Mouse (Mus musculus): ENCODE measurements around the gene Trappc11.
"Not testable (repeated sequence)": the region's sequence is repeated elsewhere in the genome, so short reads cannot be mapped to it uniquely, and the experiment has no call there.

Trappc11 gene

DNA sequence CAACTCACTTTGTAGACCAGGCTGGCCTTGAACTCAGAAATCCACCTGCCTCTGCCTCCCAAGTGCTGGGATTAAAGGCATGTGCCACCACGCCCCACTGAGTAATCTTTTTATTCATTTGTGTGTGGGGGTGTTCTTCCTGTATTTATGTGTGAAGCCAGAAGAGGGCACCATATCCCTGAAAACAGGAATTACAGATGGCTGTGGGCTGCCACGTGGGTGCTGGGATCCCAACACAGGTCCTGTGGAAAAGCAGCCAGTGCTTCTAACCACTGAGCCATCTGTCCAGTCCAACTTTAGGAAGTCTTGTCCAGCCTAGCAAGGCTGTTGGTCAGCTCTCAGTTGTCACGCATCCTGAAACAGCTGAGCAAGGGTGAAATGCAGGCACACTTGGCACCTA, 46.0 kb downstream of the Trappc11 start:
- no peak for DNase-seq (ENCODE audit: extremely low read depth, low read depth, low spot score)

DNA sequence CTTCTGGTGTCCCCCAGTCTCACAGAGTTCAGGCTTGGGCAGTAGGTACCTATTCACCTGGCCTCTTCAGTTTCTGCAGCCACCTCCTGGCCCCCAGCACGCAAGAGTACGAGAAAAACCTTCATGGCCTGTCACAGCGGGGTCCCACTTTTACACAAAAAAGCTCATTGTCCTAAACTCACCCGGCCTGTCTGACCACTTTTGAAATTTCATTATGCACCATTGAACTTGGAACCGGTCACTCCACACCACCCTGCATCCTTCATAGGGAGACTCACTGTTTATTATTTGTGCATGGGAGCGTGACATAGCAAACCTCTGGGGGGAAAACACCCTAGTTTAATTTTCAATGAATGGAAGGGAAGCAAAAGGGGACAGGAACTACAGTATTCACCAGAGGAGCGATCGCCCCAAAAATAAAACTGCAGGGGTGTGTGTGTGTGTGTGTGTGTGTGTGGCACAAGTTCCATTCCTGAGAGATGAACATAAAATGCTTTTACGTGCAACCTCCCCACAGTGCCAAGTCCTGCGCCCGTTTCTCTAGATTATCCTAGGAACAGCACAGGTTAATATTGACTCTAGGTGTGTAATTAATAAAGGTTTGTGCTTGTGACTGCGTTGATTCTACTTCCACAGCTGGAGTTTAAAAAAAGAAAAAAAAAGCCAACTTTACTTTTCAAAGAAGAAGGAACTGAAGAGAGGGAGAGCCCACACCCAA, 50.8 kb downstream of the Trappc11 start:
- DNase-seq (ENCODE audit: extremely low read depth, low read depth, low spot score), result no peak

DNA sequence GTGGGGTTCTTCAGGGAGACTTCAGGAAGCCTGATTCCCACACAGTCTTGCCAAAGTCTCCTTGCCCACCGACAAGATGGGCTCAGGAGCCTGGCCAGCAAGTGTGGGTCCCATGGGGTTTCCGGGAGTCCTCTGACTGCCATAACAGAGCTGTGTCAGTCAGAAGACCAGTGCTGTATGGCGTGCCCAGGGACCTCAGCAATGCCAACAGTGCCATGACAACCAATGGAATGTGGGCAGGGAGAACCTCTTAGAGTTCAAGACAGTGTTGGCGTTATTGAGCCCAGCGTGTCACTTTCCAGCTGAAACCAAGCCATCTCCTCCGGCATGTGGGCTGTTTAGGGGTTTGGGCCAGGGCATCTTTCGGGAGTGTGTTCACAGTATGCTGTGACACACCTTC, 53.2 kb downstream of the Trappc11 start:
- no peak for DNase-seq (ENCODE audit: extremely low read depth, low read depth, low spot score)

DNA sequence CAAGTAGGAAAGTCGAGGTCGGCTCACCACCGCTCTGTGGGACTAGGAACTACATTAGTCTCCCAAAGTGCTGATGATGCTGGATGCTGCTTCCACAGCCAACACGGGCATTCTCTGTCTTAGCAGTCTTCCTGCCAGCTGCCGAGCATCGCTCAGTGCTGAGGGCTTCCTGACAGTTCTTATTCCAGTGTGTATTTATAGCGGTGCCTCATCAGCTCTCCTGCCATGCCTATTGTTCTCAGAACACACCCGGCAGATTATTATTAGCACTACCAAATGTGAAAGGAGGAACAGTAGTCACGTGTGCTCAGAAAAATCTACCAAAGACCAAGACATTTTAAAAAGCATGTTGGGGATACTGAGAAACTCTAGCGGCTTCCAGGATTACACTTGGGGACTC, 71.6 kb downstream of the Trappc11 start:
- no peak for DNase-seq (ENCODE audit: extremely low read depth, low read depth, low spot score)

DNA sequence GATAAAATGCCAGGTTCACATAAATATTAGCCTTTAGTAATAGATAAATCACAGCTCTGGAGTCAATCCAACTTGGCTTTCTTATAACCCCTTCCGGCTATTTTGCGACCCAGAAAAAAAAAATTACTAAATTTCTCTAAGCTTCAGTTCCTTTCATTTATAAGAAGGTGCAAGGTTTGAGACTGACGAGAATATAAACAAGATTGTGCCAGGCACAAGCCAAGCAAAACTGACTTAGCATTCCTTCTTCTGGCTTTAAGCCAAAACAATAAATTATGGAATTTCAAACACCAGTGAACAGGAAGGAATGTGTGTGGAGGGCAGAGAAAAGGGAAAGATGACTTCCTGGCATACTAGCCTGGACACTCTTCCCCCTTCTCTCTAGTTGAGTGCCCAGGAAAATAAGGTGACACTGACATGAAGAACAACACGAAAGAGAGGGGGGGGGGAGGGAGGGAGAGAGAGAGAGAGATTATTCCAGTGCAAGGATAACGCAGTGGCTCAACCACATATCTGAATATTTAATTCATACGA, 74.0 kb downstream of the Trappc11 start:
- peak; percentile 21 for DNase-seq (ENCODE audit: extremely low read depth, low read depth, low spot score)

DNA sequence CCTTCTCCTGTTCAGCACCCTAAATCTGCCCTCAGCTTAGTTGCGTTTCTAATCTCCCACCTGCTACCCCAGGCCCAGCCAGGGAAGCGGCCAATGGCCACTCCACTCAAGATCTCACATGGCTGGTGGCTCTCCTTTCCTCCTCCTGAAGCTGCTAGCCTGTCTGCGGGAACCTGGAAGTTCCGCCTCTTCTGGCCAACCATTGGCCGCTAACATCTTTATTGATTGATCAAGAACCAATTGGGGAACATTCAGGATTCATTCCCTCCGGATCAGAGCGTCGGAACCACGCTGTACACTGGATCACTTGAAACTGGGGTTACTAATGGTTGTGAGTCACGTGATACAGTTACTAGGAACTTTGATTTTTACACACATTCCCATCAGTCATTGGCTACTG, 74.7 kb downstream of the Trappc11 start:
- no peak for DNase-seq (ENCODE audit: extremely low read depth, low read depth, low spot score)

DNA sequence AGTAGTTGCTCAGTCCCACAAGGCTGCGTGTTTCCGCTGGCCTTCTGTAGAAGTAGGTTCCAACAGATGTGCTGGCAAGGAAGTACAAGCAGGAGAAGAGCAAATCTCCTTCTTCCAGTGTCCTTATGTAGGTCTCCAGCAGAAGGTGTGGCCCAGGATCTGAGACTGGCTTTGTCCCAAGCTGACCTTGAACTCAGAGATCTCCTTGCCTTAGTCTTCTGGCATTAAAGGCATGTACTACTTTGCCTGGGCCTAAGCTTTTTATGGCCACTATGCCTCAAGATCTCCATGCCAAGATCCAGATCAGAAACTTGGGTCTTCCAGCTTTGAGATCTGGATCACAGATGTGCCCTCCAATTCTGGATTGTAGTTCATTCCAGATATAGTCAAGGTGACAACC, 84.1 kb downstream of the Trappc11 start:
- not testable (repeated sequence) for DNase-seq (ENCODE audit: extremely low read depth, low read depth, low spot score)

DNA sequence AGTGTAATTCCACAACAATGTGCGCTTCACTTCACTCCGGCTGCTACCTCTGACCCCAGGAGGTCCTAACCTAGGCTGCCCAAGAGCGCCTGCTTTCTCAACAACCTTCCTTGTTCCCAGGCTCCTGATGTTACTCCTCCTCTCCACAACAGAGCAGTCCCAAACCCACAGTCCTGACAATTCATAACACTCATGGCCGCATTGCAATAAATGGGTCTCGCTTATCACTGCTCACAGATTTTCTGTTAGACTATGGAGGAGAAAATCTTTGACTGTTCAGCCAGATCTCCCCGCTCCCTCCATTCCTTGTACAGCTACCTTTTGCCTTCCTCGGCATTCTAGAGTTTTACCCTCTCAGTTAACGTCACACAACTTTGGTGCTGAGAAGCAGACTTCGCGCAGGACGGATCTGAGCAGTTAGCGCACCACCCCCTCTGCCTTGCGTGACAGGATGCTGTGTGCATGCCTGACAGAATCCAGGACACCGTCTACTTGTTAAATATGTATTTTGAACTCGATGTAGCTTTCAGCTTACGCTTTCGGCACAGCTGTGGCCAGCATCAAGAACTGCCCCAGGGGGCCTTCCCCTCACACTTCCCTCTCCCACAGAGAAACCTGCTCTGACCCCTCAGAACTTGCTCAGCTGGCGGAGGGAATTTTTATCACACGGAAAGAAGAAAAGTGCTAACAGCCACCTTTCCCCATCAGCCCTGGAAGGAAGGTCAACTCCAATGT, 86.8 kb downstream of the Trappc11 start, which contains the start of gene Stox2:
Stox2 (minus strand) TSS at position 51 of the 735 bp plus-strand sequence.
- DNase-seq (ENCODE audit: extremely low read depth, low read depth, low spot score), result no peak

Data from fat pad, adult 2 months (tissue).